Mouse (Mus musculus) olfactory bulb, adult 2 months (tissue): ENCODE results near the gene Prss41. TPM values are rescaled to one million over a fixed set of nuclear protein-coding genes. Genes with fewer than 3 reads are reported as not detected.

Experiments used
- H3K27ac ChIP-seq: fragments of 200-500 bp; 2 replicates; pipeline ENCODE4 v1.5.1; 2012; ENCODE audit warnings: low read depth, low read length; ENCODE audit not compliant: insufficient read depth
- H3K4me1 ChIP-seq: fragments of 200-500 bp; 2 replicates; pipeline ENCODE4 v1.6.1; 2012; ENCODE audit warnings: low read length; ENCODE audit not compliant: control insufficient read depth, insufficient read depth
- H3K4me3 ChIP-seq: fragments of 200-500 bp; 2 replicates; pipeline ENCODE4 v1.5.1; 2012; ENCODE audit warnings: mild to moderate bottlenecking, low read depth, low read length, moderate library complexity; ENCODE audit not compliant: insufficient read depth
- CTCF ChIP-seq: fragments of 200-500 bp; IDR thresholded peaks from 2 replicates; pipeline ENCODE4 v1.5.1; 2012; ENCODE audit warnings: low read depth, mild to moderate bottlenecking, low read length, moderate library complexity; ENCODE audit not compliant: insufficient read depth
- POLR2A ChIP-seq: fragments of 200-500 bp; IDR thresholded peaks from 2 replicates; pipeline ENCODE4 v1.6.1; 2012; ENCODE audit warnings: mild to moderate bottlenecking, low read depth, low read length, moderate library complexity; ENCODE audit not compliant: insufficient read depth
- WGBS: fragments of 180-500 bp; shearing (Covaris S2); methylation state at CpG from one replicate; pipeline ENCODE4 v1.1.7; 2018; 5-methylcytosine and 5-hydroxymethylcytosine counted together
- polyA plus RNA-seq: library from polyadenylated mRNA; stranded (reverse); fragments of >200 nt; gene quantifications from 2 replicates; pipeline ENCODE4 v1.2.4, GENCODE M21; 2012; ENCODE audit warnings: low replicate concordance; ENCODE audit not compliant: missing spikeins, insufficient read depth, insufficient read length

The Prss41 gene
- polyA plus RNA-seq, 1 experiment, result not detected

DNA sequence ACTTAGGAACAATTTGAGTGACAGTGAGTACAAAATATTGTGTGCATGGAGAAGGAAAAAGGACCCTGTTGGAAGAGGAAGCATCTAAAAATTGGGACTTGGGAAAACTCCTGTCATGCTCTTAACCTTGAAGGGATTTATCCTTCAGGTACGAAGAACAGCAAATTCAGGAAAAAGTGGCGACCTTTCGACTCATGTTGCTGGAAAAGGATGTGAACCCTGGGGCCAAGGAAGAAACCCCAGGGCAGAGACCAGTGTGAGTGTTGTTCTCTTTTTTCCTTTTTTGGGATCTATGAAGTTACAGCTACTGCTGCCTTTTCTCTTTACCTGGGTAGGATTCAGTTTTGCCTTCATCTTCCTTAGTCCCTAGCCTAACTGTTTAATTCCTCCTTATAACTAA is 36.1 kb downstream of the Prss41 start:
- TF ChIP-seq POLR2A (no peak), CTCF (no peak)
- H3K4me1 ChIP-seq, result peaks cover 4% of the 10 kb centered on the region; the same call in 1 of the 2 replicates
- H3K27ac ChIP-seq, result no peak overlapping the region
- WGBS, result 73% methylated on average over 3 of the region's 3 CpGs
- H3K4me3 ChIP-seq, result no peak overlapping the region

GRCm38 (mm10) chr17:23806867-23807266 is 37.1 kb downstream of the Prss41 start:
- no peak overlapping the region for H3K27ac ChIP-seq
- 23% methylated on average over 25 of the region's 25 CpGs for WGBS
- peak overlapping the region; percentile 7 for H3K4me3 ChIP-seq
- peaks cover 9% of the 10 kb centered on the region; the same call in 1 of the 2 replicates for H3K4me1 ChIP-seq
- TF ChIP-seq CTCF, result no peak
- TF ChIP-seq POLR2A, result no peak

DNA sequence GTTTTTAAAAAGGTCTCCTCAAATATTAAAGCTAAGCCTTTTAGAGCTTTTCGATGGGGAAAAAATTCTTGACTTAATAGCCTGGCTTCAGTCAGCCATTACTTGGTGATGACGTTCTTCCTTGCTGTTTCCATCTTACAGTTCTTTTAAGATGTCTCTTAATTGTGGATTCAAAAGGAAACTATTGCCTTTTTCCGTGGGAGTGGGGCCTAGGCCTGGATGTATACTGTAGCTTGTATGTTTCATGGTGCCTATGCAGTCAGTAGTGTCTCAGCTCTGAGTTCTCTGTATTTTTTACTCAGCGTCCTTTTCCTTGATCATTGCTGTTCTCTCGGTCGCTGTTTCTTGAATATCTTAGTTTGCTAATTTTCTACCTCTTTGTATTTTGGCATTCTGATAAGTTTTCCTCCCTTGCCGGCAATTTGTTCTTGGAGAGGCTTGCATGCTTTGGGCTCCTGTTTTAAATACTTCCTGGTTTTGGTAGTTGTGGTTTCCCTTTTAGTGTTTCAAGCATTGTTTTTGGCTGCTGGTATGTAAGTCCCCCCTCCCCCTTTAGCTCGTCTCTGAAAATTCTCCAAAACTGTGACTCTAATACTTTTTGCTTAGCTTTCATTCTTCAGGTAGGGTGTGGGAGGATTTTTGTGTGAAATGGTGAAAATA is 39.4 kb downstream of the Prss41 start:
- Histone ChIP-seq H3K4me3 (peak overlapping the region; percentile 67), H3K27ac (no peak overlapping the region), H3K4me1 (peaks cover 9% of the 10 kb centered on the region; the same call in 1 of the 2 replicates)
- TF ChIP-seq POLR2A (no peak), CTCF (no peak)
- WGBS, result 1% methylated on average over 8 of the region's 8 CpGs

DNA sequence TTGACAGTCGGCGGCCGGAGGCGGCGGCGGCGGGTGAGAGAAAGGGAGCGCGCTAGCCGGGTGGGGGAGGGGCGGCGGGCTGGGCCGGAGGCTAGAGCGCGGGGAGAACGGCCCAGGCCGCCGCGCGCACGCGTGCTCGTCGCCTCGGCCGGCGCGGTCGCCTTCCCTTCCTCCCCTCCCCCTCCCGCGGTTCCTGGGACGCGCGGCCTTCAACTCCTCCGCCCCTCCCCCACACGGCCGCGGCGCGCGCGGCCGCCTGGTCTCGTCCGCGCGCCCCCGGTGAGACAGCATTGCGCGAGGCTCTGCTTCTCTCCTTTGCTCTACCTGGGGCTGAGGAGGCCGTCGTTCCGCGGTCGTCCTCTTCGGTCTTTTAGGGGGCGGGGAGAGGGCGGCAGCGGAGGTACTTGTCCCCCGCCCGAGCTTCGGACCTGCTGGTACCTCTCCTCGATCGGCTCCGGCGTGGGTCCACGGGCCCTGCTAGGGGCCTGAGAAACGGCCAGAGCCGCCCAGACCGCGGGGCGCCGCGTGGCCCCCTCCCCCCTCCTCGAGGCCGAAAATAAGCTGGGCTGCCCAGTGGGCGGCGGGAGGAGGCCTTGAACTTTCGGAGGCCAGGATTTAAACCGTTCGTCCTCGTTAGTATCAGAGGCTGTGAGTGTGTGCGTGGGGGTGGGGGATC is 40.5 kb downstream of the Prss41 start:
- Histone ChIP-seq H3K27ac (peak overlapping the region; percentile 89), H3K4me3 (peak overlapping the region; percentile 67), H3K4me1 (peaks cover 9% of the 10 kb centered on the region; the same call in 1 of the 2 replicates)
- under 1% methylated on average over 83 of the region's 83 CpGs for WGBS
- TF ChIP-seq POLR2A (no peak), CTCF (no peak)

- TF ChIP-seq POLR2A (peak; percentile 90), CTCF (no peak)
- WGBS, result under 1% methylated on average over 60 of the region's 60 CpGs
- H3K27ac ChIP-seq, result peak overlapping the region; percentile 98
Observed at GRCm38 (mm10) chr17:23802746-23803365, 41.1 kb downstream of the Prss41 start.

GRCm38 (mm10) chr17:23801627-23802026 is 42.3 kb downstream of the Prss41 start:
- TF ChIP-seq CTCF, result no peak
- no peak for TF ChIP-seq POLR2A
- Histone ChIP-seq H3K4me1 (peaks cover 4% of the 10 kb centered on the region; the same call in 1 of the 2 replicates), H3K4me3 (no peak overlapping the region), H3K27ac (no peak overlapping the region)
- WGBS, result 94% methylated on average over 10 of the region's 10 CpGs

More at GRCm38 (mm10) chr17:23802746-23803365, 41.1 kb downstream of the Prss41 start:
- Histone ChIP-seq H3K4me3 (peak overlapping the region; percentile 67), H3K4me1 (peaks cover 9% of the 10 kb centered on the region; the same call in 1 of the 2 replicates)

DNA sequence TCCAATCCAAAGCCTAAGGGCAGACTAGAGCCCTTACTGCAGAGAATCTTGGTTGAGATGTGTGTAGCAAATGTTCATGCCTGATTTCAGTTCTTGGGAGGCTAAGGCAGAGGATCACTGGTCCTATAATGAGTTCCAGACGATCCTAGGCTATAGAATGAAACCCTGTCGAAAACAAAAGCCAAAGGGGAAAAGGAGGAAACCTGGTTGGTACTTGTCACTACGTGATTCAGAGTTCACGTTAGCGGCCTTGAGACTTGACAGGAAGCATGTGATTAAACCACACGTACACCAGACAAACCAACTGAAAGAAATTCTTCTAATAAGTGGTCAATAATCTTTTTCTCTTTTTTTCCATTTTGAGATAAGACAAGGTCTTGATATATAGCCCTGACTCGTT is 46.7 kb downstream of the Prss41 start:
- 77% methylated on average over 7 of the region's 7 CpGs for WGBS
- Histone ChIP-seq H3K27ac (no peak overlapping the region), H3K4me3 (no peak overlapping the region), H3K4me1 (peaks cover 9% of the 10 kb centered on the region)
- TF ChIP-seq POLR2A (no peak), CTCF (no peak)

- TF ChIP-seq CTCF, result no peak
- TF ChIP-seq POLR2A, result no peak
- Histone ChIP-seq H3K4me1 (peaks cover 14% of the 10 kb centered on the region), H3K27ac (no peak overlapping the region), H3K4me3 (no peak overlapping the region)
- WGBS, result 93% methylated on average over 8 of the region's 8 CpGs
Observed at GRCm38 (mm10) chr17:23795323-23795722, 48.6 kb downstream of the Prss41 start.

DNA sequence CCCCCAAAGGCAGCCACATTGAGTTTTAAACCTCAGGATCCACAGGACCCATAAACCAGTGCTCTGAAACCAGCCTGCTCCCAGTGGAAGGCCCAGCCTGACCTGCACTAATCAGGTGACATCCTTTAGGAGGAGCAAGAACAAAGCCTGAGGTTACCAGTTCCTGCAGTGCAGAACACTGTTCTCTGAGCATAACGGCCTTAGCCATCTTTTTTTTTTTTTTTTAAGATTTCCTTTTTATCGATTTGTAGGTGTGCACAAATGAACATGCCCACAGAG is 53.0 kb downstream of the Prss41 start:
- H3K27ac ChIP-seq, result peak overlapping the region; percentile 93
- peaks cover 19% of the 10 kb centered on the region for H3K4me1 ChIP-seq
- WGBS, result 26% methylated on average over 2 of the region's 2 CpGs
- H3K4me3 ChIP-seq, result peak overlapping the region; percentile 53
- TF ChIP-seq CTCF, result no peak
- TF ChIP-seq POLR2A, result no peak
